Mouse (Mus musculus): ENCODE data around the gene Med9.

Med9 gene

GRCm38 (mm10) chr11:59947752-59948400, at the start of gene Med9:
Gene Med9, plus strand, starts transcription at chr11:59948206.
- DNase-seq (ENCODE audit: extremely low spot score, low read depth, low spot score), result no peak

GRCm38 (mm10) chr11:59899711-59900685, 48.0 kb upstream of the Med9 start:
- no peak for DNase-seq (ENCODE audit: extremely low spot score, low read depth, low spot score)

GRCm38 (mm10) chr11:59900995-59901394, 47.0 kb upstream of the Med9 start:
- DNase-seq (ENCODE audit: extremely low spot score, low read depth, low spot score), result no peak

GRCm38 (mm10) chr11:59902045-59902726, 45.8 kb upstream of the Med9 start:
- DNase-seq (ENCODE audit: extremely low spot score, low read depth, low spot score), result no peak

- no peak for DNase-seq (ENCODE audit: extremely low spot score, low read depth, low spot score)
These were observed 41.4 kb upstream of the Med9 start for GRCm38 (mm10) chr11:59906521-59907123.

GRCm38 (mm10) chr11:59908446-59908845, 39.6 kb upstream of the Med9 start:
- no peak for DNase-seq (ENCODE audit: extremely low spot score, low read depth, low spot score)

- DNase-seq (ENCODE audit: extremely low spot score, low read depth, low spot score), result no peak
These were observed 37.4 kb upstream of the Med9 start for GRCm38 (mm10) chr11:59910586-59910985.

- no peak for DNase-seq (ENCODE audit: extremely low spot score, low read depth, low spot score)
These were observed 36.5 kb upstream of the Med9 start for GRCm38 (mm10) chr11:59911523-59911922.

- DNase-seq (ENCODE audit: extremely low spot score, low read depth, low spot score), result no peak
These were observed 34.3 kb upstream of the Med9 start for GRCm38 (mm10) chr11:59913702-59914101.

- no peak for DNase-seq (ENCODE audit: extremely low spot score, low read depth, low spot score)
These were observed 30.0 kb upstream of the Med9 start for GRCm38 (mm10) chr11:59918014-59918413.

GRCm38 (mm10) chr11:59919401-59919800, 28.6 kb upstream of the Med9 start:
- no peak for DNase-seq (ENCODE audit: extremely low spot score, low read depth, low spot score)

GRCm38 (mm10) chr11:59920331-59920730, 27.7 kb upstream of the Med9 start:
- no peak for DNase-seq (ENCODE audit: extremely low spot score, low read depth, low spot score)

GRCm38 (mm10) chr11:59921265-59921664, 26.7 kb upstream of the Med9 start:
- no peak for DNase-seq (ENCODE audit: extremely low spot score, low read depth, low spot score)

GRCm38 (mm10) chr11:59930031-59930430, 18.0 kb upstream of the Med9 start:
- no peak for DNase-seq (ENCODE audit: extremely low spot score, low read depth, low spot score)

GRCm38 (mm10) chr11:59932560-59933337, 15.3 kb upstream of the Med9 start:
- no peak for DNase-seq (ENCODE audit: extremely low spot score, low read depth, low spot score)

GRCm38 (mm10) chr11:59933943-59934342, 14.1 kb upstream of the Med9 start:
- DNase-seq (ENCODE audit: extremely low spot score, low read depth, low spot score), result no peak

GRCm38 (mm10) chr11:59937023-59937422, 11.0 kb upstream of the Med9 start:
- DNase-seq (ENCODE audit: extremely low spot score, low read depth, low spot score), result no peak

- DNase-seq (ENCODE audit: extremely low spot score, low read depth, low spot score), result no peak
These were observed 10.4 kb upstream of the Med9 start for GRCm38 (mm10) chr11:59937615-59938014.

GRCm38 (mm10) chr11:59939821-59940220, 8.2 kb upstream of the Med9 start:
- DNase-seq (ENCODE audit: extremely low spot score, low read depth, low spot score), result no peak

- DNase-seq (ENCODE audit: extremely low spot score, low read depth, low spot score), result no peak
These were observed 7.4 kb upstream of the Med9 start for GRCm38 (mm10) chr11:59940645-59941044.

Measured in hindlimb bud, embryonic 11.5 days (tissue).